Mouse (Mus musculus) mature B cell (primary cell): ENCODE measurements around the gene Ccl17.

ENCODE experiments used
- in situ Hi-C: fragments of 300-500 bp; cut with MboI; formaldehyde crosslinking; loops from 2 replicates; pipeline ENCODE4 v1.14.3; 2019

Ccl17 gene

GRCm38 (mm10) chr8:94810153-94810552 is at the start of gene Ccl17:
Gene Ccl17 (plus strand): TSS chr8:94810453.
- in situ Hi-C loops = no loop called here

- in situ Hi-C loops = no loop called here
These were observed 43.2 kb upstream of the Ccl17 start for GRCm38 (mm10) chr8:94767035-94767434.

GRCm38 (mm10) chr8:94770945-94771344 is 39.3 kb upstream of the Ccl17 start:
- in situ Hi-C loops = no loop called here

- in situ Hi-C loops = no loop called here
These were observed 38.1 kb upstream of the Ccl17 start, which contains the start of gene Cx3cl1 for GRCm38 (mm10) chr8:94771941-94772670. Gene Cx3cl1 (plus strand): TSS chr8:94772009.

- in situ Hi-C loops = no loop called here
These were observed 37.2 kb upstream of the Ccl17 start for GRCm38 (mm10) chr8:94773048-94773447.

- in situ Hi-C loops = no loop called here
These were observed 36.5 kb upstream of the Ccl17 start for GRCm38 (mm10) chr8:94773700-94774171.

GRCm38 (mm10) chr8:94774601-94775000 is 35.7 kb upstream of the Ccl17 start:
- in situ Hi-C loops = no loop called here

GRCm38 (mm10) chr8:94776346-94776745 is 33.9 kb upstream of the Ccl17 start:
- in situ Hi-C loops = no loop called here

GRCm38 (mm10) chr8:94778036-94778435 is 32.2 kb upstream of the Ccl17 start:
- in situ Hi-C loops = no loop called here

GRCm38 (mm10) chr8:94778473-94778872 is 31.8 kb upstream of the Ccl17 start:
- in situ Hi-C loops = no loop called here

GRCm38 (mm10) chr8:94778895-94779533 is 31.2 kb upstream of the Ccl17 start:
- in situ Hi-C loops = no loop called here

- in situ Hi-C loops = no loop called here
These were observed 30.5 kb upstream of the Ccl17 start for GRCm38 (mm10) chr8:94779534-94780294.

- in situ Hi-C loops = no loop called here
These were observed 29.6 kb upstream of the Ccl17 start for GRCm38 (mm10) chr8:94780491-94781154.

- in situ Hi-C loops = no loop called here
These were observed 29.0 kb upstream of the Ccl17 start for GRCm38 (mm10) chr8:94781155-94781837.

- in situ Hi-C loops = no loop called here
These were observed 28.4 kb upstream of the Ccl17 start for GRCm38 (mm10) chr8:94781838-94782235.

GRCm38 (mm10) chr8:94783890-94784289 is 26.4 kb upstream of the Ccl17 start:
- in situ Hi-C loops = no loop called here

- in situ Hi-C loops = no loop called here
These were observed 24.8 kb upstream of the Ccl17 start for GRCm38 (mm10) chr8:94785247-94785985.

GRCm38 (mm10) chr8:94785995-94786595 is 24.2 kb upstream of the Ccl17 start:
- in situ Hi-C loops = no loop called here

GRCm38 (mm10) chr8:94787524-94788501 is 22.4 kb upstream of the Ccl17 start:
- in situ Hi-C loops = no loop called here
